Mouse (Mus musculus) cerebellum, adult 2 months (tissue): Measurements from ENCODE around the gene Ndufa6. TPM values are rescaled to one million over a fixed set of nuclear protein-coding genes. Genes with fewer than 3 reads are reported as not detected.

Source experiments
- DNase-seq, 2 experiments: peaks; one replicate each; pipeline ENCODE4 v3.0.0; 2021
- H3K27ac ChIP-seq: fragments of 200-500 bp; 2 replicates; pipeline ENCODE4 v1.5.1; 2012; ENCODE audit warnings: low read length, control low read depth, inconsistent platforms; ENCODE audit not compliant: insufficient read depth
- H3K27me3 ChIP-seq: fragments of 200-500 bp; 2 replicates; pipeline ENCODE4 v1.6.1; 2012; ENCODE audit warnings: inconsistent platforms, mild to moderate bottlenecking, low read length, moderate library complexity; ENCODE audit not compliant: control insufficient read depth, insufficient read depth
- H3K4me1 ChIP-seq: fragments of 200-500 bp; 2 replicates; pipeline ENCODE4 v1.6.1; 2011; ENCODE audit warnings: low read length; ENCODE audit not compliant: control insufficient read depth, insufficient read depth
- H3K4me3 ChIP-seq: fragments of 200-500 bp; replicated peaks from 2 replicates; pipeline ENCODE3; 2011; ENCODE audit warnings: mild to moderate bottlenecking, low read depth, low read length, control low read depth; ENCODE audit not compliant: insufficient read depth
- CTCF ChIP-seq: fragments of 200-500 bp; IDR thresholded peaks from 2 replicates; pipeline ENCODE4 v1.5.1; 2011; ENCODE audit warnings: low read depth, mild to moderate bottlenecking, control low read depth, low read length, moderate library complexity, borderline replicate concordance; ENCODE audit not compliant: insufficient read depth
- POLR2A ChIP-seq: fragments of 200-500 bp; IDR thresholded peaks from 2 replicates; pipeline ENCODE4 v1.6.1; 2011; ENCODE audit warnings: low read length, control low read depth, borderline replicate concordance; ENCODE audit not compliant: insufficient read depth
- WGBS: fragments of 180-500 bp; shearing (Covaris S2); methylation state at CpG from one replicate; pipeline ENCODE4 v1.1.7; 2018; 5-methylcytosine and 5-hydroxymethylcytosine counted together
- polyA plus RNA-seq: library from polyadenylated mRNA; depleted of rRNA; stranded (reverse); fragments of >200 nt; gene quantifications from 2 replicates; pipeline ENCODE4 v1.2.3, GENCODE M21; 2012

Gene Ndufa6
- polyA plus RNA-seq, 1 experiment = 627 TPM

GRCm38 (mm10) chr15:82337875-82338274 lies 16.2 kb downstream of the Ndufa6 start:
- no peak for DNase-seq
- Histone ChIP-seq H3K4me1 (peaks cover 17% of the 10 kb centered on the region), H3K27ac (no peak overlapping the region), H3K27me3 (no peaks in the 10 kb centered on the region), H3K4me3 (peak overlapping the region; percentile 80)
- WGBS = 31% methylated on average over 4 of the region's 4 CpGs
- TF ChIP-seq CTCF = no peak
- TF ChIP-seq POLR2A = no peak

DNA sequence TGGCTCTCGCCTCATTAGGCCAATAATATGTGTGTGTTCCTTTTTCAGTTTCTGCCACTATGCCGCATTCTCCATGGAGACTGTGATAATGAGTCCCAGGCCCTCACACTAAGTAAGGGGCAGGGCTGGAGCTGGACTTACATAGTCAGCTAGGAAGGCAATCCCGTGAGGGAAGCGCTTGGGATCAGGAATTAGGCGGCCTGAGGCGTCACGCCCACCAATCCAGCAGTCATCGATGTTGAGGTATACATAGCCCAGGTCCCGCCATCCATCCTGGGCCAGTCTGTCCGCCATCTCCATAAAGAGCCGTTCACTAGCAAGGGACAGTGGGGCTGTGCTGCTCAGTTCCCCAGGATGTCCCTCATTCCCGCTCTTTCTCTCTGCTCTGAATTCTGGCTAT lies 17.5 kb downstream of the Ndufa6 start:
- no peaks in the 10 kb centered on the region for H3K27me3 ChIP-seq
- 86% methylated on average over 12 of the region's 12 CpGs for WGBS
- H3K4me3 ChIP-seq = no peak overlapping the region
- peaks cover 17% of the 10 kb centered on the region for H3K4me1 ChIP-seq
- no peak overlapping the region for H3K27ac ChIP-seq
- TF ChIP-seq POLR2A (no peak), CTCF (no peak)
- DNase-seq = no peak

- Histone ChIP-seq H3K4me3 (no peak overlapping the region), H3K27ac (no peak overlapping the region), H3K4me1 (peaks cover 17% of the 10 kb centered on the region), H3K27me3 (no peaks in the 10 kb centered on the region)
- no peak for TF ChIP-seq CTCF
- TF ChIP-seq POLR2A = no peak
- WGBS = 64% methylated on average over 4 of the region's 4 CpGs
- DNase-seq = peak; percentile 62 to 74
Observed at GRCm38 (mm10) chr15:82335194-82335593, 18.9 kb downstream of the Ndufa6 start.

DNA sequence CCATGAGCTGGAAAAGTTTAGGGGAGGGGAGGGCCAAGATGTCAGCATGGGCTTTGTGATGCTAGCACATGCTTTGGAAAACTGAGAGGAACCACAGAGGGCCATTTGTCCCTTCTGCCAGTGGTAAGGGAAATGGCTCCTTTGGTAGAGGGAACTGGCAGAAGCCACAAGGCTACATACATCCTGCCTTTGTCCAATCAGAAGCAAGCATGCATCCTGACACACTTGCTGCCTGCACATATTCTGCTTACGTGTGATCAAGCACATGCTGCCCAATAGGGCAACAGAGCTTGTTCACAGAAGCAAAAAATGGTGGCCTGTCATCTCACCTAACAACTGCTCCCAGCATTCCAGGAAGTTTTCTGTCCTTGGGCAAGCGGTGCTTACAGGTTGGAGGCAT lies 28.7 kb downstream of the Ndufa6 start:
- Histone ChIP-seq H3K4me1 (no peaks in the 10 kb centered on the region), H3K27me3 (no peaks in the 10 kb centered on the region; the same call in 1 of the 2 replicates), H3K4me3 (no peak overlapping the region), H3K27ac (no peak overlapping the region)
- TF ChIP-seq CTCF = no peak
- TF ChIP-seq POLR2A = no peak
- DNase-seq = no peak
- 80% methylated on average over 2 of the region's 2 CpGs for WGBS

DNA sequence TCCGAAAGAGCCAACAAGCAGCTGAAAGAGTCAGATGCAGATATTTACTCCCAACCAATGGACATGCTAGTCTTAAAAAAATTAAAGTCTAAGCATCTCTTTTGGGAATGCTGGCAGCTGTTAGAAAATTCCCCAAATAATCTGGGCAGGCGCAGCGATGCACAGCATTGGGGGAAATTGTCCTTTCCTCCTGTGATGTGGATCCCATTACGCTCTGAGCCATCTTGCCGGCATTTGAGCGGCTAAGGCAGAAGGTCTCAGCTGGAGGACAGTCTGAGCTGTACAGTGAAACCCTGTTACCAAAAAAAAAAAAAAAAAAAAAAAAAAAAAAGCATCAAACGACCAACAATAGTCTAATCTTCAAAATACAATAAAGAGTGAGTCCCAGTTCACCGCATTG lies 31.9 kb downstream of the Ndufa6 start:
- TF ChIP-seq POLR2A = no peak
- no peak for TF ChIP-seq CTCF
- H3K27ac ChIP-seq = no peak overlapping the region
- peaks cover 5% of the 10 kb centered on the region for H3K4me1 ChIP-seq
- 80% methylated on average over 8 of the region's 8 CpGs for WGBS
- DNase-seq = no peak
- H3K27me3 ChIP-seq = no peaks in the 10 kb centered on the region; the same call in 1 of the 2 replicates
- no peak overlapping the region for H3K4me3 ChIP-seq

- WGBS = 0% methylated on average over 1 of the region's 1 CpGs
- no peak for TF ChIP-seq CTCF
- Histone ChIP-seq H3K4me3 (no peak overlapping the region), H3K27me3 (no peaks in the 10 kb centered on the region; the same call in 1 of the 2 replicates), H3K4me1 (peaks cover 5% of the 10 kb centered on the region), H3K27ac (no peak overlapping the region)
- DNase-seq = no peak
Observed at GRCm38 (mm10) chr15:82319613-82320012, 34.5 kb downstream of the Ndufa6 start.

- DNase-seq = no peak
- WGBS = 86% methylated on average over 6 of the region's 6 CpGs
- peaks cover 5% of the 10 kb centered on the region for H3K4me1 ChIP-seq
Observed at GRCm38 (mm10) chr15:82317839-82318238, 36.3 kb downstream of the Ndufa6 start.

DNA sequence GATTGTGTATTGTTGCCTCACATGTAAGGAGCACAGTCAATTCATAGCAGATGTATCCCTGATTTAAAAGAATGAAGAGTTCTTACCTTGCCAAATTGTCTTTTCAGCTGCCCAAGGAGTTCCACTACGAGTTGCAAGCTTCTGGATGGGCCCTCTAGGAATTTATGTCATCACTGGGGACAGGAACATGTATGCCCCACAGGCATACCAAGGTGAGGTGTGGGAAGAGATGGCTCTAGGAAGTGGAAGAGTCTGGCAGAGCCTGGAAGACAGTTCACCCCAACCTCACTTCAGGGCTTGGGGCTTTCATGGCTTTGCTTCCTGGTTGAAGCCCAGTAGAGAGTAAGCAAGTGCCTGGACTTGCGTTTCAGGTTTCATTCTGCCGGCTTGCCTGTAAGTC lies 45.7 kb downstream of the Ndufa6 start:
- no peak for DNase-seq

More at GRCm38 (mm10) chr15:82317839-82318238, 36.3 kb downstream of the Ndufa6 start:
- TF ChIP-seq CTCF (no peak), POLR2A (no peak)
- H3K4me3 ChIP-seq = no peak overlapping the region
- H3K27ac ChIP-seq = no peak overlapping the region
- H3K27me3 ChIP-seq = no peaks in the 10 kb centered on the region; the same call in 1 of the 2 replicates

More for the DNA sequence above, 45.7 kb downstream of the Ndufa6 start:
- Histone ChIP-seq H3K4me3 (no peak overlapping the region), H3K4me1 (no peaks in the 10 kb centered on the region), H3K27ac (no peak overlapping the region), H3K27me3 (no peaks in the 10 kb centered on the region; the same call in 1 of the 2 replicates)
- no peak for TF ChIP-seq POLR2A
- no peak for TF ChIP-seq CTCF
- WGBS = 79% methylated on average over 3 of the region's 3 CpGs
